Mouse (Mus musculus) cerebellum, postnatal 25 days (tissue): ENCODE results near the gene Mup13.
"Not testable (repeated sequence)": the region's sequence is repeated elsewhere in the genome, so short reads cannot be mapped to it uniquely, and the experiment has no call there.

Experiments
- DNase-seq, 2 experiments: peaks; one replicate each; pipeline ENCODE4 v3.0.0; 2021; ENCODE audit warnings: mixed read lengths in 2 of 2

Gene Mup13

GRCm38 (mm10) chr4:61228186-61228585 is at the start of gene Mup13:
TSS of gene Mup13 (minus strand) at chr4:61228286.
- DNase-seq: not testable (repeated sequence)
